Mouse (Mus musculus) limb, embryonic 11.5 days (tissue): ENCODE measurements around the gene Vapa. TPM values are rescaled to one million over a fixed set of nuclear protein-coding genes. Genes with fewer than 3 reads are reported as not detected.

Source experiments
- ATAC-seq: fragments of 200-750 bp; cut with Nextera tagmentation; 2 replicates; pipeline ENCODE4 v1.8.0; 2017; ENCODE audit warnings: low read depth; ENCODE audit not compliant: insufficient number of reproducible peaks, low FRiP score, low TSS enrichment
- DNase-seq: peaks from one replicate; pipeline ENCODE4 v3.0.0-alpha.2; 2015; ENCODE audit warnings: low spot score
- H3K27ac ChIP-seq: fragments of 300-500 bp; sonication (generic); replicated peaks from 2 replicates; pipeline ENCODE4 v1.5.1; 2014; ENCODE audit warnings: low read depth, mild to moderate bottlenecking, low read length
- H3K27me3 ChIP-seq: fragments of 300-500 bp; sonication (generic); 2 replicates; pipeline ENCODE4 v1.6.1; 2014; ENCODE audit warnings: mild to moderate bottlenecking, low read length, mixed read lengths; ENCODE audit not compliant: control insufficient read depth, insufficient read depth
- H3K36me3 ChIP-seq: fragments of 300-500 bp; sonication (generic); 2 replicates; pipeline ENCODE4 v1.6.1; 2014; ENCODE audit warnings: mild to moderate bottlenecking, low read length, moderate library complexity, mixed read lengths; ENCODE audit not compliant: control insufficient read depth, insufficient read depth
- H3K4me1 ChIP-seq: fragments of 300-500 bp; sonication (generic); 2 replicates; pipeline ENCODE4 v1.6.1; 2014; ENCODE audit warnings: low read length, mixed read lengths; ENCODE audit not compliant: control insufficient read depth, insufficient read depth
- H3K4me2 ChIP-seq: fragments of 300-500 bp; sonication (generic); 2 replicates; pipeline ENCODE4 v1.6.1; 2014; ENCODE audit warnings: low read depth, mild to moderate bottlenecking, moderate library complexity; ENCODE audit not compliant: severe bottlenecking
- H3K4me3 ChIP-seq: fragments of 300-500 bp; sonication (generic); 2 replicates; pipeline ENCODE4 v1.5.1; 2014; ENCODE audit warnings: low read depth, low read length
- H3K9ac ChIP-seq: fragments of 300-500 bp; sonication (generic); 2 replicates; pipeline ENCODE4 v1.6.1; 2014; ENCODE audit warnings: mild to moderate bottlenecking, low read length
- H3K9me3 ChIP-seq: fragments of 300-500 bp; sonication (generic); 2 replicates; pipeline ENCODE4 v1.6.1; 2016; ENCODE audit warnings: low read length; ENCODE audit not compliant: control insufficient read depth
- WGBS: fragments of 180-500 bp; shearing (Covaris S2); extraction: QIAGEN DNeasy Blood & Tissue Kit; methylation state at CpG from one replicate; pipeline ENCODE4 v1.1.7; 2014; 5-methylcytosine and 5-hydroxymethylcytosine counted together
- polyA plus RNA-seq: library from polyadenylated mRNA; unstranded; fragments of >200 nt; fragmentation: Nextera tagmentation; extraction: Ambion mirVana; gene quantifications from 2 replicates; pipeline ENCODE4 v1.2.1, GENCODE M21; 2014

Vapa gene
- polyA plus RNA-seq, 1 experiment from 2014 or later = 189 TPM

DNA sequence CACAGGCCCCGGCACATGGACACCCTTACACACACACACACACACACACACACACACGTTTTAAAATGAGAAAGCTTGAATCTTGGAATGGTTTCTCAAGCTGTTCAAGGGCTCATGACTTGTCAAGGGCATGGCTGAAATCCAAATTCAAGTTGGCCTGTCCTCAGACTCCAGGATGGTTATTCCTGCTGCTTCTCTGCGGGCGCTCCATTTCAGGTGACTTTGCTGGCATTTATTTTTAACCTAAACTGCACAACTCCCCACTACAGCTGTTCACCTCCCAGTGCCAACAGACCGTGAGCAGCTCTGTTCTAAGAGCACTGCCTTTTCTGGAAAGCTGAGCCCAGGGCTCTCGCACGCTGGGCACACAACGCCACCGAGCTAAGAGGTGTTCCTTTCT is 41.5 kb downstream of the Vapa start:
- ATAC-seq (no peak), DNase-seq (no peak)
- Histone ChIP-seq H3K9me3 (no peaks in the 10 kb centered on the region), H3K4me2 (no peak overlapping the region), H3K4me3 (no peak overlapping the region), H3K4me1 (no peaks in the 10 kb centered on the region), H3K27ac (no peak overlapping the region), H3K9ac (no peak overlapping the region), H3K27me3 (no peaks in the 10 kb centered on the region), H3K36me3 (no peaks in the 10 kb centered on the region)
- WGBS = 85% methylated on average over 9 of the region's 9 CpGs

DNA sequence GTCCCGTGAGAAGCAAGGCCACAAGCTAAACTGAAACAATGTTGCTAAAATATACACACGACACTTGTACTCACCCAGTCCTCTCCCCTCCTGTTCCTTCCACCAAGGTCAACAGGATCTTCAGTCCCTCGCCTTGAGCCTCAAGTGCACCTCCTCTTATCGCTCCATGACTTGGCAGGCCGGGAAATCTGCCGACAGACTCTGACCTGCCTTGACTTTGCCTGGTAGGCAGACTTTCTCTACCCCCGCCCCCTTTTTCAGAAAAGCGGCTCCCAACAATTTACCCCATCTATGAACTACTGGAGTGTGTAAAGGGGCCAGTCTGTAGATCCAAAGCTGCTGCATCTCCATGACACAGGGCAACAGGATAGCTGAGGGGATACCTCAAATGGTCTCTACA is 41.9 kb downstream of the Vapa start:
- ATAC-seq = no peak
- H3K27ac ChIP-seq = no peak overlapping the region
- 84% methylated on average over 8 of the region's 8 CpGs for WGBS

DNA sequence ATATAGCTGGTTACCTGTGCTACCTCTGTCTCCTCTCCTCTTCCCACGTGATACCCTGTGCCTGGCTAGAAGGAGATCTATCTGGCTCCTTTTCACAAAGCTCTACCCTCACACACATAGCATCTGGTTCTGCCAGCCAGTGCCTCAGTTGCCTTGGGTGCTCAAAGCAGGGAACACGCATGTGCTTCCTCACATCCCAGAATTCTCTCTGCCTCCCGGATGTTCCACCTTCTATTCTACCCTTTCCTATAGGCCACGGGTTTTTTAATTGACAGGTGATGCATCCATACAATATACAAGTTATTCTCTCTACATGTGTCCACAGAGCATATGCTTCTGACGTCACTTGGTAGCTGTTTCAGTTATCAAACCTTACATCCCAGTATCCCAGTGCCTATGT is 49.2 kb downstream of the Vapa start:
- H3K36me3 ChIP-seq = no peaks in the 10 kb centered on the region
- DNase-seq (no peak), ATAC-seq (no peak)
- no peak overlapping the region for H3K9ac ChIP-seq
- 72% methylated on average over 5 of the region's 5 CpGs for WGBS
- H3K4me3 ChIP-seq = no peak overlapping the region
- no peak overlapping the region for H3K4me2 ChIP-seq
- H3K27ac ChIP-seq = no peak overlapping the region
- H3K4me1 ChIP-seq = no peaks in the 10 kb centered on the region
- no peaks in the 10 kb centered on the region for H3K27me3 ChIP-seq
- no peaks in the 10 kb centered on the region for H3K9me3 ChIP-seq

More for the DNA sequence above, 41.9 kb downstream of the Vapa start:
- DNase-seq = no peak
- no peak overlapping the region for H3K4me3 ChIP-seq
- no peak overlapping the region for H3K4me2 ChIP-seq
- no peak overlapping the region for H3K9ac ChIP-seq
- H3K36me3 ChIP-seq = no peaks in the 10 kb centered on the region
- H3K9me3 ChIP-seq = no peaks in the 10 kb centered on the region
- no peaks in the 10 kb centered on the region for H3K4me1 ChIP-seq
- no peaks in the 10 kb centered on the region for H3K27me3 ChIP-seq

DNA sequence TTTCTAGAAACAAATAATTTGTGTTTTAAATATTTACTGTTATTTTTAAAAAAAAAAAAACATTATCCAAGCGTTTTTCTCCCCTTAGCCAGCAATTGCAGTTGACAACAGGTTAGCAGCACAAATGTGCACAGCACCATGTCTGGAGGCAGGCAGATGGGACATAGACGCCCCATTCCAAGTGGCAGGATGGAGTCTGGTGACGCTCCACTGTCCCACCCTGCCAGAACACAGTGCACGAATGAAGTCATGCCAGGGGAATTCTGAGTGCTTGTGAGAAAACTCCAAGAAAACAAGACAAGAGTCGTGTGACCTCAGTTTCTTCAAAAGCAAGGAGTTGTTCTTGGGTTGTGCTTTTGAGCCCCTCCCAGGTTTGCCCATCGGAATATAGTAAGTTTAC is 50.0 kb downstream of the Vapa start:
- H3K27ac ChIP-seq = no peak overlapping the region
- ATAC-seq = no peak
- H3K4me3 ChIP-seq = no peak overlapping the region
- no peak for DNase-seq
- no peak overlapping the region for H3K9ac ChIP-seq
- no peaks in the 10 kb centered on the region for H3K27me3 ChIP-seq
- no peaks in the 10 kb centered on the region for H3K4me1 ChIP-seq
- no peaks in the 10 kb centered on the region for H3K9me3 ChIP-seq
- no peak overlapping the region for H3K4me2 ChIP-seq
- WGBS = 64% methylated on average over 6 of the region's 6 CpGs
- H3K36me3 ChIP-seq = no peaks in the 10 kb centered on the region

DNA sequence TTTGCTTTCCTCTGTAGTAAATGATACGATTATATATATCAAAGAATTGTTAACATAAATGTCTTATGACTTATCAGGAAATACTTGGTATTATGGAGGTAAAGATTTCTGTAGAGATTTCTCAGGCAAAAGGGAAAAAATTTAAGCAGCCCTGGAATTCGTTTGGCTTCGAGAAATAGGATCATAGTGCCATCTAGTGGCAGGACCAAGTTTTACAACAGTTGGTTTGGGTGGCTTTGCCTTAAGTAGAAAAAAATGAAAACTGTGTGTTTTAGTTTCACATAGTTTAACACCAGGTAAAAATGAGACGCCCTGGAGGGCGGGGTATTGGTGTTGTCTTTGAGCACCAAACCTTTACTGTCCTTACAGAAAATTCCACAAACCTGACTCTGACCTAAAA is 50.6 kb downstream of the Vapa start:
- Histone ChIP-seq H3K4me2 (no peak overlapping the region), H3K9me3 (no peaks in the 10 kb centered on the region), H3K27ac (no peak overlapping the region), H3K36me3 (no peaks in the 10 kb centered on the region), H3K9ac (no peak overlapping the region), H3K4me1 (no peaks in the 10 kb centered on the region), H3K27me3 (no peaks in the 10 kb centered on the region), H3K4me3 (no peak overlapping the region)
- WGBS = 6% methylated on average over 5 of the region's 5 CpGs
- DNase-seq = peak; percentile 82
- ATAC-seq = no peak

DNA sequence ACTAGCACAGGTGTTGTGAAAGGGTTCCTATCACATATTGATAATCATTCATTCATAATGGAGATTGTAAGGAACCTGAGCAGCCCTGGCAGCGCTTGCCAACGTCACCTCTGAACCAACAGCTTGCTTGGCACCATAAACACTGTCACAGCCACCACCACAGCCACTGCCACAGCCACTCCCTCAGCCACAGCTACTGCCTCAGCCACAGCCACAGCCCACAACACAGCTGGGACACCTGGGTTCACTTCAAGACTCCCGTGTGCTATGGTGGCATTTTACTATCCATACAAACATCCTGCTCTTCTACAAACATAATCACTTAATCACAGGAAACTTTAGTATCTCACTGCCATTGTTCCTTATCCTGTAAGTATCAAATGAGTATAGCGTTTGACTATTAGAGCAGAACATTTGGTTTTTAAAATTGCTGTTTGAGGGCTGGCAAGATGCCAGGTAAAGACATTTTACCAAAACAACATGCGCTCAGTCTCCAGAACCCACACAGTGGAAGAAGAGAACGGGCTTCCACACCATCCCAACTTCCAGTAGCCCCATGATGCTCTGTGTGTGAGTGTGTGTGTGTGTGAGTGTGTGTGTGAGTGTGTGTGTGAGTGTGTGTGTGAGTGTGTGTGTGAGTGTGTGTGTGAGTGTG is 51.9 kb downstream of the Vapa start:
- Histone ChIP-seq H3K9me3 (no peaks in the 10 kb centered on the region), H3K27me3 (no peaks in the 10 kb centered on the region), H3K4me3 (no peak overlapping the region), H3K27ac (no peak overlapping the region), H3K9ac (no peak overlapping the region), H3K36me3 (no peaks in the 10 kb centered on the region), H3K4me1 (no peaks in the 10 kb centered on the region), H3K4me2 (no peak overlapping the region)
- no peak for DNase-seq
- 89% methylated on average over 6 of the region's 6 CpGs for WGBS
- no peak for ATAC-seq

DNA sequence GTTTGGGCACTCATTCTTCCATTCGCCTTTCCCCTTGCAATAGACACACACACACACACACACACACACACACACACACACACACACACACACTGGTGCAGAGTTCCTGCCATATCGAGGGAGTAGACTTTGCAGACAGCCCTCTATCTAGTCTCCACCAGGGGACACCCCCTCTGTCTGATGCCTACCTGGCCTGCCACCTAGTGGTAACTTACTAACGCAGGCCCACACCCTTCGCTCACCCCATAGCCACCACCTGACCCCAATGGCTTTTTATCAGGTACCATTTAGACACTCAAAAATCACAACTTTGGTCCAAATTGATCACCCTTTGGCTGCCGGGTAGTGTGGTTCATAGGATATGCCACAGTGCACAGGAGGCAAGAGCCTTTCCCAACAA is 54.1 kb downstream of the Vapa start:
- ATAC-seq = no peak
- Histone ChIP-seq H3K9me3 (no peaks in the 10 kb centered on the region), H3K4me1 (no peaks in the 10 kb centered on the region), H3K36me3 (no peaks in the 10 kb centered on the region), H3K27ac (no peak overlapping the region), H3K9ac (no peak overlapping the region), H3K4me3 (no peak overlapping the region), H3K27me3 (no peaks in the 10 kb centered on the region), H3K4me2 (no peak overlapping the region)
- DNase-seq = no peak
- 51% methylated on average over 5 of the region's 5 CpGs for WGBS

DNA sequence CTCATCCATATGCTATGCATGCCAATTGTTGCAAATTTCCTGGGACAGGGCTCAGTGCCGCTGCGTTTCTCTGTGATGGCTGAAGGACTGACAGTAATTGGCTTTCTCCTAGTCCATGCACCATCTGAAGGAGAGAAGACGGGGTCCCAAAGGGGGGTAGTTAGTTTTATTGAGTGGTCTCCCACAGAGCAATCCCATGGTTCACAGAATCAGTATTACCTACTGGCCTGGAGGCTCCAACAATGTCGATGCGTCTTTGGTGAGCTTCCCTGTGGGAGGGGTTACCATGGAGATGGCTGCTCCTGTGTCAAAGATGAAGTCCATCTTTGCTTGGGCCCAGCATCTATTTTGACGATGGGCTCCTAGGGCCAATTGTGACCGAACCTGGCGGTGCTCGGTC is 54.6 kb downstream of the Vapa start:
- DNase-seq (no peak), ATAC-seq (no peak)
- Histone ChIP-seq H3K36me3 (no peaks in the 10 kb centered on the region), H3K9me3 (no peaks in the 10 kb centered on the region), H3K9ac (no peak overlapping the region), H3K27me3 (no peaks in the 10 kb centered on the region), H3K4me3 (no peak overlapping the region), H3K4me2 (no peak overlapping the region), H3K27ac (no peak overlapping the region), H3K4me1 (no peaks in the 10 kb centered on the region)
- WGBS = 72% methylated on average over 9 of the region's 9 CpGs

DNA sequence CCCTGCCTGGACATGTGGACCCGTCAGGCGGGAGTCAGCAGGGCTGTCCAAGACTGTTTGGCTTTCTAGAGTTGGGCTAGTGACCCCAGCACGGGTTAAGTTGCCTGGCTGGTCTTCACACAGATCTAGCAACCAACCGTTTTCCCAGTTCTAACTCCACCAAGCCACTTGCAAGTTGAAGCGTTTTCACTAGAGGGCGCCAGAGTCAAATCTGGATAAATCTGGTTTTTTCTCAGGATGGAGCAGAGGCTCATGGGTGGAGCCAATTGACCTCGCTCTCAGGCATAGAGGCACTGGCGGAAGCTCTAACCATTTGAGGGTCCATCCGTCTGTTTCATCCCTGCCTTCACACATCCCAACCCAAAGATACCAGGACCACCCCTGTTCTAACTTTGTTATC is 55.1 kb downstream of the Vapa start:
- no peak overlapping the region for H3K4me3 ChIP-seq
- no peak overlapping the region for H3K4me2 ChIP-seq
- H3K36me3 ChIP-seq = no peaks in the 10 kb centered on the region
- no peaks in the 10 kb centered on the region for H3K4me1 ChIP-seq
- no peak overlapping the region for H3K27ac ChIP-seq
- no peaks in the 10 kb centered on the region for H3K27me3 ChIP-seq
- DNase-seq = peak; percentile 77
- ATAC-seq = no peak
- H3K9me3 ChIP-seq = no peaks in the 10 kb centered on the region
- H3K9ac ChIP-seq = no peak overlapping the region
- WGBS = 44% methylated on average over 9 of the region's 9 CpGs
